Mouse (Mus musculus): Measurements from ENCODE around the gene Sdhaf2. TPM values are rescaled to one million over a fixed set of nuclear protein-coding genes. Genes with fewer than 3 reads are reported as not detected.

Sdhaf2 gene
- total and polyA plus RNA-seq, 3 experiments, result 68.5 to 74.6 TPM; not detected in 1

- H3K4me1 ChIP-seq (ENCODE audit: control insufficient read depth in 1 of 2, insufficient read depth in 2 of 2, low read length in 2 of 2), result no peaks in the 10 kb centered on the region
- TF ChIP-seq MAX (IDR thresholded peaks at IDR 0.05; ENCODE audit: low read length) (no peak), GATA1 (IDR thresholded peaks at IDR 0.05; ENCODE audit: low read depth, low read length) (no peak), TCF12 (IDR thresholded peaks at IDR 0.05; ENCODE audit: low read depth, low read length) (no peak), TAL1 (IDR thresholded peaks at IDR 0.05; ENCODE audit: low read length) (no peak), RCOR1 (IDR thresholded peaks at IDR 0.05; ENCODE audit: low read depth, low read length) (no peak), POLR2AphosphoS5 (IDR thresholded peaks at IDR 0.05; ENCODE audit: borderline replicate concordance, low read depth, low read length) (no peak), KAT2A (conservative IDR thresholded peaks at IDR 0.05; ENCODE audit: low read depth, low read length) (no peak), USF1 (IDR thresholded peaks at IDR 0.05; ENCODE audit: low read depth, low read length) (no peak), USF2 (IDR thresholded peaks at IDR 0.05; ENCODE audit: borderline replicate concordance in 1 of 2, insufficient read depth in 1 of 2, low read depth in 1 of 2, low read length in 2 of 2) (no peak), RAD21 (IDR thresholded peaks at IDR 0.05; ENCODE audit: low read depth, low read length) (no peak), POLR2AphosphoS2 (IDR thresholded peaks at IDR 0.05; ENCODE audit: low read length) (no peak), SIN3A (IDR thresholded peaks at IDR 0.05; ENCODE audit: low read length) (no peak), CHD1 (IDR thresholded peaks at IDR 0.05; ENCODE audit: low read depth, low read length) (no peak), NELFE (IDR thresholded peaks at IDR 0.05; ENCODE audit: low read depth, low read length) (no peak), ZNF384 (IDR thresholded peaks at IDR 0.05; ENCODE audit: low read depth, low read length) (no peak)
- no peaks in the 10 kb centered on the region; a peak in 2 of 4 replicates for H3K27me3 ChIP-seq (ENCODE audit: control insufficient read depth in 1 of 2, insufficient read depth in 2 of 2, low read length in 2 of 2)
- no peak for DNase-seq (ENCODE audit: low read depth, low spot score)
- H3K36me3 ChIP-seq (ENCODE audit: control insufficient read depth in 1 of 2, insufficient read depth in 2 of 2, low read length in 2 of 2), result no peaks in the 10 kb centered on the region
- no peak within 1 kb of the TSS for H3K27ac ChIP-seq (ENCODE audit: control insufficient read depth, low read depth, low read length)
- no peaks in the 10 kb centered on the region for H3K9me3 ChIP-seq (replicated peaks; ENCODE audit: insufficient read depth, low read length)
- H3K9ac ChIP-seq (ENCODE audit: control insufficient read depth, low read depth, low read length, poor library complexity, severe bottlenecking), result no peak within 1 kb of the TSS
- H3K4me3 ChIP-seq (ENCODE audit: control insufficient read depth in 1 of 2, insufficient read depth in 1 of 2, low read depth in 2 of 2, low read length in 2 of 2), result no peak within 1 kb of the TSS
- H3K79me2 ChIP-seq (ENCODE audit: control insufficient read depth, insufficient read depth, low read length, poor library complexity), result no peaks in the 10 kb centered on the region
Observed at GRCm38 (mm10) chr19:10456752-10457483, 69.0 kb downstream of the Sdhaf2 start, which contains the start of gene Lrrc10b. TSS of gene Lrrc10b (minus strand) at chr19:10457473.

- no peak overlapping the region for H3K9ac ChIP-seq (ENCODE audit: control insufficient read depth, low read depth, low read length, poor library complexity, severe bottlenecking)
- no peak for DNase-seq (ENCODE audit: low read depth, low spot score)
- H3K79me2 ChIP-seq (ENCODE audit: control insufficient read depth, insufficient read depth, low read length, poor library complexity), result no peaks in the 10 kb centered on the region
- H3K27ac ChIP-seq (ENCODE audit: control insufficient read depth, low read depth, low read length), result no peak overlapping the region
- no peaks in the 10 kb centered on the region; a peak in 2 of 4 replicates for H3K27me3 ChIP-seq (ENCODE audit: control insufficient read depth in 1 of 2, insufficient read depth in 2 of 2, low read length in 2 of 2)
- no peak overlapping the region for H3K4me3 ChIP-seq (ENCODE audit: control insufficient read depth in 1 of 2, insufficient read depth in 1 of 2, low read depth in 2 of 2, low read length in 2 of 2)
- no peaks in the 10 kb centered on the region for H3K36me3 ChIP-seq (ENCODE audit: control insufficient read depth in 1 of 2, insufficient read depth in 2 of 2, low read length in 2 of 2)
- H3K4me1 ChIP-seq (ENCODE audit: control insufficient read depth in 1 of 2, insufficient read depth in 2 of 2, low read length in 2 of 2), result no peaks in the 10 kb centered on the region
- H3K9me3 ChIP-seq (replicated peaks; ENCODE audit: insufficient read depth, low read length), result no peaks in the 10 kb centered on the region
- TF ChIP-seq CTCF (IDR thresholded peaks at IDR 0.05 in 2 of 3, conservative IDR thresholded peaks at IDR 0.05 in 1 of 3; ENCODE audit: control insufficient read depth in 1 of 3, insufficient read depth in 1 of 3, low read depth in 2 of 3, low read length in 3 of 3, poor library complexity in 1 of 3, severe bottlenecking in 1 of 3) (no peak), BHLHE40 (IDR thresholded peaks at IDR 0.05; ENCODE audit: borderline replicate concordance, low read depth, low read length) (no peak), GATA1 (IDR thresholded peaks at IDR 0.05; ENCODE audit: low read depth, low read length) (no peak), TAL1 (IDR thresholded peaks at IDR 0.05; ENCODE audit: low read length) (no peak), EP300 (IDR thresholded peaks at IDR 0.05; ENCODE audit: low read depth in 1 of 2, low read length in 2 of 2) (no peak), MYB (IDR thresholded peaks at IDR 0.05; ENCODE audit: low read depth, low read length) (no peak), ZC3H11A (IDR thresholded peaks at IDR 0.05; ENCODE audit: low read depth, low read length) (no peak), POLR2AphosphoS2 (IDR thresholded peaks at IDR 0.05; ENCODE audit: low read length) (no peak), CHD2 (IDR thresholded peaks at IDR 0.05; ENCODE audit: low read length) (no peak), POLR2AphosphoS5 (IDR thresholded peaks at IDR 0.05; ENCODE audit: borderline replicate concordance, low read depth, low read length) (no peak), RCOR1 (IDR thresholded peaks at IDR 0.05; ENCODE audit: low read depth, low read length) (no peak), TCF12 (IDR thresholded peaks at IDR 0.05; ENCODE audit: low read depth, low read length) (no peak), MAZ (IDR thresholded peaks at IDR 0.05; ENCODE audit: low read depth, low read length) (no peak), HCFC1 (IDR thresholded peaks at IDR 0.05; ENCODE audit: low read depth, low read length) (no peak)
Observed at GRCm38 (mm10) chr19:10455437-10455806, 70.5 kb downstream of the Sdhaf2 start.

Data from MEL (cell line).